Mouse (Mus musculus) small intestine, adult 2 months (tissue): ENCODE data around the gene Prkg1.
"Not testable (repeated sequence)": the region's sequence is repeated elsewhere in the genome, so short reads cannot be mapped to it uniquely, and the experiment has no call there.

ENCODE experiments used
- CTCF ChIP-seq: fragments of 200-500 bp; IDR thresholded peaks from 2 replicates; pipeline ENCODE4 v1.5.1; 2012; ENCODE audit warnings: low read depth, mild to moderate bottlenecking, control low read depth, inconsistent platforms, low read length, moderate library complexity, mixed read lengths; ENCODE audit not compliant: insufficient replicate concordance, insufficient read length; ENCODE audit errors: extremely low read depth
- POLR2A ChIP-seq: fragments of 200-500 bp; IDR thresholded peaks from 2 replicates; pipeline ENCODE4 v1.6.1; 2012; ENCODE audit warnings: low read depth, mild to moderate bottlenecking, control low read depth, inconsistent platforms, low read length, moderate library complexity

GRCm38 (mm10) chr19:30539365-30539941, 1225.4 kb downstream of the Prkg1 start:
- not testable (repeated sequence) for TF ChIP-seq CTCF, POLR2A
